Mouse (Mus musculus): ENCODE measurements around the gene Coro1c.
"Not testable (repeated sequence)": the region's sequence is repeated elsewhere in the genome, so short reads cannot be mapped to it uniquely, and the experiment has no call there.

Gene Coro1c

GRCm38 (mm10) chr5:113828481-113828880, 80.1 kb downstream of the Coro1c start:
- no peak for DNase-seq (ENCODE audit: low spot score)

DNA sequence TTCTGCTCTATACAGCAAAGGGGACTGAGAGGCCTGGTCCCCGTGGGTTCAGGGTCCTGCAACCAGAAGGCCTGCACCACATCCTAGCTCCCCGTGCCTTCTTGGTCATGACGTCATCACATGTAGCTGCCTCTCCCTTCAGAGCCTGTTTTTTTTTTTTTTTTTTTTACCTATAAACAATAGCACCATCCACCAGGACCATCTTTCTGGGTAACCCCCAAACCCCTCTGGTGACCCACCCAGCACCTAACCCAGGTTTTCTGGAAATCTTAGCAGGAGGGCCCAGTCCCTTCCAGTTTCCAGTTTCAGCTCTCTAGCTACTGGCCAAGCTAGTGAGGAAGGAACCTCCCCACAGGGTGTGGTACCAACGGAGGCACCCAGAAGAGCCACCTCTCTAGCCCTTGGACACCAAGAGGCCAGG, 80.6 kb downstream of the Coro1c start:
- DNase-seq (ENCODE audit: low spot score) = no peak

DNA sequence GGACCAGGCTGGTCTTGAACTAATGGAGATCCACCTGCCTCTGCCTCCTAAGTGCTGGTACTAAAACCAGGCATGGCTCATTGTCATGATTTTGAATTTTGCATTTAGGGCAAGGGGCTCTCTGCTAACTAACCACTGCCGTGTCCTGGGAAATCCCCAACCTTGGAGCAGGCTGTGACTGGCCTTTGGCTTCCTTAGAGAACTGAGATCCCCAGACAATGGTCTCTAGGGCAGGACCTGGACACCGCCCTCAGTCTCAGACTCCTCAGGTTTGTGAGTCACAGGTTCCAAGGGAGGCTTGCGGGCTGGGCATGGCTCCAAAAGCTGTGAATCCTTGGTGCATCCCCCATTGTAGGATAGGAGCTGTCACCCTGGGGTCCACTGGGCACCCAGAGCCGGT, 81.9 kb downstream of the Coro1c start:
- DNase-seq (ENCODE audit: low spot score) = no peak

- DNase-seq (ENCODE audit: low spot score) = no peak
Observed at GRCm38 (mm10) chr5:113825558-113825957, 83.0 kb downstream of the Coro1c start.

GRCm38 (mm10) chr5:113824228-113824627, 84.3 kb downstream of the Coro1c start:
- DNase-seq (ENCODE audit: low spot score) = no peak

DNA sequence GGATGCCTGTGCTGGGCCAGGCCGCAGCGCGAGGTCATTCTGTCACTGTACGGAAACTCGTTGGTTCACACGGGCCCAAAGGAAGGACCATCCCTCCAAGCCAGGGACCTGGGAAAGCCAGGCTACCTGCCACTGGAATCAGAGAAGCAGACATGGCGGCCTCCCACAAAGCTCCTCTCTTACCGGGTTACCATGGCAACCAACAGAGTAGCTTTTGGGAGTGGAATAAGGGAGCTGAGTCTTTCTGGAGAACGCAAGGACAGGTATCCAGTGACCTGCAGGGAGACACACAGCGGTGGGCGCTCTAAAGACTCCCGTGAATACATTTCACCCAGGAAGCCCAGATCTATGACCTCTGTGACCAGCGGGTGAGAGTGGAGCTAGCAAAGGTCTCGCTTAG, 90.0 kb downstream of the Coro1c start:
- DNase-seq (ENCODE audit: low spot score) = no peak

DNA sequence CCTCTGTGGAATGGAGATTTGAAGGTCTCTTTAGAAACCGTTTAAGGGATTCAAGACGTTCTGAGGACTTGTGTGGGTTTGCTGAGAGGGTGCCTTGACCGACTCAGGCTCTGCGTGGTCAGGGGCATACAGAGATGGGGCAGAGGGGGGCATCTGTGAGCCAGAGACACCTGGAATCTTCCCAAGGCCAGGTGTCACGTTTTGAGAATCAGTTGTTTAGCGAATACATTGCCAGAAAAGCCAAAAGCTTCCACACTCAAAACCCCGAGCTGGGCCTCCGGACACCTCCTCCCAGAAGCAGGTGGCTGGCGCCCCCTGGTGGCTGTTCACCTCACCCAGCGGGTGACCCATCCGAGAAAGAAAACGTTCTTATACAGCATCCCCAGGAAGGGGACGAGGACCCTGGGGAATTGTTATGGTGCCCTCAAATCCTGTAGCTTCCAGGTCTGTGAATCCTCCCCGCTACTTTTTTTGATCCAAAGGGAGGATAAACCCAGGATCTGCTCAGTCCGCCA, 92.9 kb downstream of the Coro1c start:
- peak; percentile 66 for DNase-seq (ENCODE audit: low spot score)

GRCm38 (mm10) chr5:113815041-113815389, 93.5 kb downstream of the Coro1c start:
- no peak for DNase-seq (ENCODE audit: low spot score)

GRCm38 (mm10) chr5:113814111-113815040, 94.2 kb downstream of the Coro1c start:
- no peak for DNase-seq (ENCODE audit: low spot score)

GRCm38 (mm10) chr5:113813608-113814007, 95.0 kb downstream of the Coro1c start:
- no peak for DNase-seq (ENCODE audit: low spot score)

DNA sequence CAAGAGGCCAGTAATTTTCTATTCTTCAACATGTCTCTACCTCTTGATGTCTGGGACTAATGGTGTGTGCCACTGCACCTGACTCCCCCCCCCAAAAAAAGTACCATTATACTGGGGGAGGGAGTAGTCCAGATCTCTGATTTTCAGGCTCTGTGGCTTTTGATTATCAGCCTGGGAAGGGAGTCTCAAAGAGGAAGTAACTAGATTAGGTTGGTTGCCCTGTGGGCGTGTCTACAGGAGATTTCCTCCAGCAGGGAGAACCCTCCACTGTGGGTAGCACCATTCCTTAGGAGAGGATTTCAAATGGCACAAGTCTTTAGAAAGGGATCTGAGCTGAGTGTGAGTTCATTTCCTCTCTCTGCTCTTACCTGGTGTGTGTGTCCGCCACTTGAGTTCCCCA, 95.9 kb downstream of the Coro1c start:
- DNase-seq (ENCODE audit: low spot score) = no peak

DNA sequence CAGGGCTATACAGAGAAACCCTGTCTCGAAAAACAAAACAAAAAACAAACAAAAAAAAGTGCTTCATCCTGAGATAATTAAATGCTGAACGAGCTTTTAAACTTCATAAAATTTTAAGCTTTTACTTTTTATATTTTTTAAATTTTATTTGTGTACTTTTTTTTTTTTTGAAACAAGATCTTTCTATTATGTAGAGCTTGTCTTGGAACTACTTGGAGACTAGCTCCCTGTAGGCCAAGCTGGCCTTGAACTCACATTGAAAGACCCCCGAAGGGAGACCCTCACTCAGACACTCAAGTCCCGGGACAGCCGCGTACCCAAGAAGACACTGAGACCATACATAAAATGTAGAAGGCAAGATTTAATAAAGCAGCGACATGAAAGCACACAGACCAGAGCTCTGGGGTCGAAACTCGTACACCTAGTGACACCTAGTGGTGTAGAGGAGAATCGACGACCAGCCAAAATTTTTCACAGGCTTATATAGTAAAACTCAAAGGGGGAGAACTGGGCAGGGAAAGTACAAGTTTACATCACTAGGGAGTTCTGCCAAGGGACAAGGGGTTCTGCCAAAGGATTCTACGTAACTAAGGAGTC, 96.6 kb downstream of the Coro1c start:
- DNase-seq (ENCODE audit: low spot score) = not testable (repeated sequence)

- DNase-seq (ENCODE audit: low spot score) = no peak
Observed at GRCm38 (mm10) chr5:113810111-113810510, 98.4 kb downstream of the Coro1c start.

- no peak for DNase-seq (ENCODE audit: low spot score)
Observed at GRCm38 (mm10) chr5:113808177-113808576, 100.4 kb downstream of the Coro1c start.

GRCm38 (mm10) chr5:113807712-113808111, 100.8 kb downstream of the Coro1c start:
- no peak for DNase-seq (ENCODE audit: low spot score)

GRCm38 (mm10) chr5:113806414-113806813, 102.1 kb downstream of the Coro1c start:
- DNase-seq (ENCODE audit: low spot score) = no peak

- DNase-seq (ENCODE audit: low spot score) = no peak
Observed at GRCm38 (mm10) chr5:113805301-113805700, 103.3 kb downstream of the Coro1c start.

GRCm38 (mm10) chr5:113804395-113804966, 104.1 kb downstream of the Coro1c start:
- no peak for DNase-seq (ENCODE audit: low spot score)

GRCm38 (mm10) chr5:113800280-113800679, 108.3 kb downstream of the Coro1c start, which contains the start of gene Tmem119:
Gene Tmem119, minus strand, starts transcription at chr5:113800516.
- peak; percentile 39 for DNase-seq (ENCODE audit: low spot score)

DNA sequence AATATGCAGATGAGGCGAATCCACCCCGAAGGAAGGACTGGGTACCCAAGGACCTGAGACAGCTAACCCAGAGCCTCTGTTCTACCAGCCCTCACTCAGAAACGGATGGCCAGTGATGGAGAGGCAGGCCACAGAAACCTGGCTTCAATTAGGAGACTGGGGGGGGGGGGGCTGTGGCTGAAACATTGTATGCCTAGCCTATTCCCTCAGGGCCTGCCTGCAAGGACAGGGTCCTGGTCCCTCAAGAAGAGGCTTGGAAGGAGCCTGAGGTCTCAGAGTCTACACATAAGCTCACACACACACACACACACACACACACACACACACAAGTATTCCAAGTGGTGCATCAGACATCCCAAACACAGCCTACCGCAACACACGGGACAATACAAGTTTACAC, 108.9 kb downstream of the Coro1c start:
- no peak for DNase-seq (ENCODE audit: low spot score)

DNA sequence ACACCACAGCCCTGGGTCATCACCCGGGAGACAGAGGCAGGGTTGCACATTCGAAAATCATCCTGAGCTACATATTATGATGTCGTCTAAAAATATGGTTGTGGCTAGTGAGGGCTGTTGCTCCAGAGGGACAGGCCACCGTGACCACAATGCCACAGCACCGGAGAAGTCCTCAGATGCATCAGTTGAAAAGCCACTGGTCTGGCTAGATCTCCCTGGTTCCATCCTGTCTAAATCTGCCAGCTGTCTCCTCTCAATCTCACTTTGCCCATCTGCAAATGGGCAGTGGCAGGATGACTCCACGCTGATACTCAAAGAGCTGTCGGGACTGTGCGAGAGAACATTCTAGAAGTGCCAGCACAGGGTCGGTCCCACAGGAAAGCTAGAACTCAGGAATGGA, 110.0 kb downstream of the Coro1c start:
- no peak for DNase-seq (ENCODE audit: low spot score)

DNA sequence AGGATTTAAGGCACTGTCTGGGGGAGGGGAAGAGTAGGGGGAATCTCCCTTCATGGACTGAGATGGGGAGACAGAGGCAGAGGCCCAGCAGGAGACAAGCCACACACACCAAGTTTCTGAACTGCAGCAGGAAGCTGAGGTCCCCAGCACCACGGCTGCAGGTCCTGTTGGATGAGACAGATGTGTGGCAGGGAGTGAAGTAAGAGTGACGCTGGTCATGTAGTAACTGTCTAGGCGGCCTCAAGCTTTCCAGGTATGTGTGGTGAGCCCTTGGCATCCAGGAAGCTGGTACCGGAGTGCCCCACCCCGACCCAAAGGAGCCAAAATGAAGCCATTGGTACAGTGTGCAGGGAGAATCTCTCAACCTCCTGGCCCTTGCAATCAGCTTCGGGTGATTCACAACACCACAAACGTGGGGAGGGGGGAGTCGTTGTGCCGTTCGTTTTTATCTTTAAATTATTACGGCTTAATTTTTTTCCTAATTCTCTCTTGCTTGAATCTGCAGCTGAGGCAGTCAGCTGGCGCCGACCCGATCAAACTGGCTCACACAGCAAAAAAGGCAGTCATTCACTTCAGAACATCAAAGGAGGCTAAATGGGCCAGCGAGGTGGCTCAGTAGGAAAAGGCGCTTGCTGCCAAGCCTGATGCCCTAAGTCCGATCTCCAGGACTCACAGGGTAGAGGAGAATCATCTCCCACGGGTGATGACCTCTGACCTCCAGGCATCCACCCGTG, 111.2 kb downstream of the Coro1c start:
- no peak for DNase-seq (ENCODE audit: low spot score)
